Mouse (Mus musculus) heart, adult 2 months (tissue): ENCODE results near the gene Pkd1l2. TPM values are rescaled to one million over a fixed set of nuclear protein-coding genes. Genes with fewer than 3 reads are reported as not detected.

Experiments used
- DNase-seq, 2 experiments: peaks; one replicate each; pipeline ENCODE4 v3.0.0; 2021
- H3K27ac ChIP-seq: fragments of 200-600 bp; 2 replicates; pipeline ENCODE4 v1.8.1; 2022
- H3K27me3 ChIP-seq: fragments of 200-500 bp; 2 replicates; pipeline ENCODE4 v1.6.1; 2012; ENCODE audit warnings: mild to moderate bottlenecking, low read length, inconsistent platforms, mixed read lengths; ENCODE audit not compliant: control insufficient read depth, insufficient read depth
- H3K36me3 ChIP-seq: fragments of 200-500 bp; 2 replicates; pipeline ENCODE4 v1.6.1; 2012; ENCODE audit warnings: low read length, inconsistent platforms; ENCODE audit not compliant: control insufficient read depth, insufficient read depth
- H3K4me1 ChIP-seq: fragments of 200-500 bp; 2 replicates; pipeline ENCODE4 v1.6.1; 2011; ENCODE audit warnings: low read length; ENCODE audit not compliant: control insufficient read depth, insufficient read depth
- H3K4me3 ChIP-seq: fragments of 200-600 bp; 2 replicates; pipeline ENCODE4 v1.8.1; 2022
- H3K79me2 ChIP-seq: fragments of 200-500 bp; replicated peaks from 2 replicates; pipeline ENCODE4 v1.6.1; 2012; ENCODE audit warnings: mild to moderate bottlenecking, inconsistent platforms, low read length, moderate library complexity, mixed read lengths; ENCODE audit not compliant: control insufficient read depth, insufficient read depth
- H3K9ac ChIP-seq: fragments of 200-500 bp; 2 replicates; pipeline ENCODE4 v1.6.1; 2012; ENCODE audit warnings: low read depth, mild to moderate bottlenecking, control low read depth, inconsistent platforms, low read length, mixed read lengths
- CTCF ChIP-seq: fragments of 200-600 bp; IDR thresholded peaks from 2 replicates; pipeline ENCODE4 v1.8.1; 2022; ENCODE audit warnings: antibody characterized with exemption, mild to moderate bottlenecking, moderate library complexity
- EP300 ChIP-seq: fragments of 200-500 bp; IDR thresholded peaks from 2 replicates; pipeline ENCODE4 v1.6.1; 2011; ENCODE audit warnings: low read depth, low read length, control low read depth; ENCODE audit not compliant: insufficient read depth
- POLR2A ChIP-seq: fragments of 200-500 bp; IDR thresholded peaks from 2 replicates; pipeline ENCODE4 v1.6.1; 2011; ENCODE audit warnings: mild to moderate bottlenecking, low read depth, low read length, control low read depth; ENCODE audit not compliant: insufficient read depth
- WGBS: fragments of 180-500 bp; shearing (Covaris S2); methylation state at CpG from one replicate; pipeline ENCODE4 v1.1.7; 2018; 5-methylcytosine and 5-hydroxymethylcytosine counted together
- intact Hi-C: fragments of 180-260 bp; cut with DNase I; formaldehyde crosslinking; loops from one replicate; pipeline ENCODE4 v1.15.1; 2025
- long read RNA-seq: library from polyadenylated mRNA; stranded (forward); transcript quantifications from one replicate; pipeline ENCODE4 v2.0.0, GENCODE M21; 2021
- polyA plus RNA-seq: library from polyadenylated mRNA; depleted of rRNA; stranded (reverse); fragments of >200 nt; gene quantifications from 2 replicates; pipeline ENCODE4 v1.2.3, GENCODE M21; 2012; rRNA removed
- total RNA-seq, 2 experiments: library from RNA; stranded (reverse); gene quantifications; 2 replicates each; pipeline ENCODE4 v1.2.3; 2021

Gene Pkd1l2
- total RNA-seq (not detected), polyA plus RNA-seq (0.06 TPM in 1 of 2 replicates, not detected in the other)
- long read RNA-seq: 0 reads

- DNase-seq: no peak
- TF ChIP-seq POLR2A (no peak), EP300 (no peak), CTCF (no peak)
- WGBS: 77% methylated on average over 8 of the region's 8 CpGs
- no peaks in the 10 kb centered on the region; the same call in 1 of the 2 replicates for H3K4me1 ChIP-seq
- no peaks in the 10 kb centered on the region for H3K27me3 ChIP-seq
- H3K9ac ChIP-seq: no peak within 1 kb of the TSS
- no peaks in the 10 kb centered on the region for H3K79me2 ChIP-seq
- intact Hi-C loops: no loop called here
- H3K27ac ChIP-seq: no peak within 1 kb of the TSS
- H3K4me3 ChIP-seq: no peak within 1 kb of the TSS
- H3K36me3 ChIP-seq: no peaks in the 10 kb centered on the region
These were observed at the start of gene Pkd1l2 for GRCm38 (mm10) chr8:117082399-117082872. Gene Pkd1l2, minus strand, starts transcription at chr8:117082449.

GRCm38 (mm10) chr8:117127063-117127462, 44.8 kb upstream of the Pkd1l2 start:
- no peak overlapping the region for H3K27ac ChIP-seq
- no peaks in the 10 kb centered on the region for H3K79me2 ChIP-seq
- H3K9ac ChIP-seq: no peak overlapping the region
- intact Hi-C loops: no loop called here
- no peaks in the 10 kb centered on the region; the same call in 1 of the 2 replicates for H3K27me3 ChIP-seq
- H3K4me1 ChIP-seq: no peaks in the 10 kb centered on the region
- DNase-seq: no peak
- WGBS: 77% methylated on average over 8 of the region's 8 CpGs
- TF ChIP-seq EP300: no peak
- TF ChIP-seq CTCF: peak; percentile 37
- H3K36me3 ChIP-seq: no peaks in the 10 kb centered on the region
- H3K4me3 ChIP-seq: no peak overlapping the region

- no peak for DNase-seq
- no peak overlapping the region for H3K9ac ChIP-seq
- H3K27me3 ChIP-seq: no peaks in the 10 kb centered on the region
- WGBS: 90% methylated on average over 3 of the region's 3 CpGs
- H3K4me3 ChIP-seq: no peak overlapping the region
- TF ChIP-seq CTCF (no peak), EP300 (no peak), POLR2A (no peak)
- intact Hi-C loops: no loop called here
- H3K79me2 ChIP-seq: no peaks in the 10 kb centered on the region
- H3K27ac ChIP-seq: no peak overlapping the region
- H3K36me3 ChIP-seq: no peaks in the 10 kb centered on the region
- H3K4me1 ChIP-seq: no peaks in the 10 kb centered on the region
These were observed 44.2 kb upstream of the Pkd1l2 start for GRCm38 (mm10) chr8:117126411-117126810.

- TF ChIP-seq EP300 (no peak), CTCF (no peak), POLR2A (no peak)
- intact Hi-C loops: no loop called here
These were observed 43.6 kb upstream of the Pkd1l2 start for GRCm38 (mm10) chr8:117125854-117126253.

GRCm38 (mm10) chr8:117123850-117124633, 41.8 kb upstream of the Pkd1l2 start:
- Histone ChIP-seq H3K79me2 (no peaks in the 10 kb centered on the region), H3K27ac (no peak overlapping the region), H3K9ac (no peak overlapping the region), H3K4me3 (no peak overlapping the region), H3K36me3 (no peaks in the 10 kb centered on the region), H3K4me1 (no peaks in the 10 kb centered on the region), H3K27me3 (no peaks in the 10 kb centered on the region)
- no peak for DNase-seq
- intact Hi-C loops: no loop called here
- TF ChIP-seq CTCF (no peak), POLR2A (no peak), EP300 (no peak)
- WGBS: 73% methylated on average over 13 of the region's 13 CpGs

More at GRCm38 (mm10) chr8:117125854-117126253, 43.6 kb upstream of the Pkd1l2 start:
- Histone ChIP-seq H3K9ac (no peak overlapping the region), H3K79me2 (no peaks in the 10 kb centered on the region), H3K27ac (no peak overlapping the region), H3K27me3 (no peaks in the 10 kb centered on the region), H3K4me3 (no peak overlapping the region), H3K36me3 (no peaks in the 10 kb centered on the region), H3K4me1 (no peaks in the 10 kb centered on the region)
- no peak for DNase-seq
- 89% methylated on average over 3 of the region's 3 CpGs for WGBS

- no peaks in the 10 kb centered on the region for H3K36me3 ChIP-seq
- no peak overlapping the region for H3K4me3 ChIP-seq
- no peaks in the 10 kb centered on the region for H3K4me1 ChIP-seq
- peak in 1 of 2 experiments; percentile 23 for DNase-seq
- H3K27ac ChIP-seq: no peak overlapping the region
- no peaks in the 10 kb centered on the region for H3K27me3 ChIP-seq
- TF ChIP-seq POLR2A: no peak
- TF ChIP-seq EP300: no peak
- TF ChIP-seq CTCF: no peak
- H3K9ac ChIP-seq: no peak overlapping the region
- H3K79me2 ChIP-seq: no peaks in the 10 kb centered on the region
- intact Hi-C loops: no loop called here
- WGBS: 77% methylated on average over 8 of the region's 8 CpGs
These were observed 39.0 kb upstream of the Pkd1l2 start for GRCm38 (mm10) chr8:117121277-117121676.
